Mouse (Mus musculus) neural tube, embryonic 13.5 days (tissue): ENCODE measurements at regions not wholly inside any gene's neighbourhood (a gene's known extent, or its start where the extent isn't known, plus 50 kb on each side); places are given as distances from the start of the nearest gene placed in this dataset.
"Not testable (repeated sequence)": the region's sequence is repeated elsewhere in the genome, so short reads cannot be mapped to it uniquely, and the experiment has no call there.

Experiments used
- ATAC-seq: fragments of 200-750 bp; cut with Nextera tagmentation; 2 replicates; pipeline ENCODE4 v1.8.0; 2017; ENCODE audit warnings: low read depth, mild to moderate bottlenecking, moderate TSS enrichment, moderate library complexity
- H3K27ac ChIP-seq: fragments of 300-500 bp; sonication (generic); replicated peaks from 2 replicates; pipeline ENCODE4 v1.5.1; 2015; ENCODE audit warnings: moderate library complexity, mild to moderate bottlenecking, inconsistent platforms
- H3K27me3 ChIP-seq: fragments of 300-500 bp; sonication (generic); 2 replicates; pipeline ENCODE4 v1.6.1; 2015; ENCODE audit warnings: mild to moderate bottlenecking, inconsistent platforms
- H3K36me3 ChIP-seq: fragments of 300-500 bp; sonication (generic); 2 replicates; pipeline ENCODE4 v1.6.1; 2015; ENCODE audit warnings: mild to moderate bottlenecking, inconsistent platforms
- H3K4me1 ChIP-seq: fragments of 300-500 bp; sonication (generic); replicated peaks from 2 replicates; pipeline ENCODE4 v1.6.1; 2015; ENCODE audit warnings: inconsistent platforms
- H3K4me2 ChIP-seq: fragments of 300-500 bp; sonication (generic); 2 replicates; pipeline ENCODE4 v1.6.1; 2015; ENCODE audit warnings: inconsistent platforms, mild to moderate bottlenecking, moderate library complexity
- H3K4me3 ChIP-seq: fragments of 300-500 bp; sonication (generic); 2 replicates; pipeline ENCODE4 v1.5.1; 2015; ENCODE audit warnings: mild to moderate bottlenecking, inconsistent platforms
- H3K9ac ChIP-seq: fragments of 300-500 bp; sonication (generic); 2 replicates; pipeline ENCODE4 v1.6.1; 2015; ENCODE audit warnings: moderate library complexity, mild to moderate bottlenecking, inconsistent platforms
- H3K9me3 ChIP-seq: fragments of 300-500 bp; sonication (generic); 2 replicates; pipeline ENCODE4 v1.6.1; 2016; ENCODE audit warnings: inconsistent platforms
- WGBS: fragments of 180-500 bp; shearing (Covaris S2); methylation state at CpG from one replicate; pipeline ENCODE4 v1.1.7; 2015; 5-methylcytosine and 5-hydroxymethylcytosine counted together

- 72% methylated on average over 4 of the region's 4 CpGs for WGBS
- ATAC-seq, result no peak
- no peak overlapping the region for H3K9ac ChIP-seq
- H3K27ac ChIP-seq, result no peak overlapping the region
- no peaks in the 10 kb centered on the region for H3K36me3 ChIP-seq
- no peak overlapping the region for H3K4me3 ChIP-seq
- no peaks in the 10 kb centered on the region for H3K9me3 ChIP-seq
- no peak overlapping the region for H3K4me2 ChIP-seq
- no peaks in the 10 kb centered on the region for H3K27me3 ChIP-seq
- H3K4me1 ChIP-seq, result no peaks in the 10 kb centered on the region
These were observed 379.5 kb upstream of the Dab2 start for GRCm38 (mm10) chr15:5920058-5920457.

GRCm38 (mm10) chr15:5927768-5928167 lies 371.8 kb upstream of the Dab2 start:
- no peak overlapping the region for H3K27ac ChIP-seq
- no peaks in the 10 kb centered on the region for H3K36me3 ChIP-seq
- no peak for ATAC-seq
- H3K4me3 ChIP-seq, result no peak overlapping the region
- H3K9me3 ChIP-seq, result no peaks in the 10 kb centered on the region
- 85% methylated on average over 3 of the region's 3 CpGs for whole genome bisulfite sequencing
- no peaks in the 10 kb centered on the region for H3K27me3 ChIP-seq
- H3K4me2 ChIP-seq, result no peak overlapping the region
- no peaks in the 10 kb centered on the region for H3K4me1 ChIP-seq
- H3K9ac ChIP-seq, result no peak overlapping the region

GRCm38 (mm10) chr15:5933586-5933985 lies 366.0 kb upstream of the Dab2 start:
- H3K36me3 ChIP-seq, result no peaks in the 10 kb centered on the region
- no peaks in the 10 kb centered on the region for H3K9me3 ChIP-seq
- H3K4me2 ChIP-seq, result no peak overlapping the region
- ATAC-seq, result no peak
- H3K4me1 ChIP-seq, result no peaks in the 10 kb centered on the region
- no peak overlapping the region for H3K4me3 ChIP-seq
- H3K9ac ChIP-seq, result no peak overlapping the region
- WGBS, result 36% methylated on average over 3 of the region's 3 CpGs
- no peak overlapping the region for H3K27ac ChIP-seq
- H3K27me3 ChIP-seq, result no peaks in the 10 kb centered on the region

DNA sequence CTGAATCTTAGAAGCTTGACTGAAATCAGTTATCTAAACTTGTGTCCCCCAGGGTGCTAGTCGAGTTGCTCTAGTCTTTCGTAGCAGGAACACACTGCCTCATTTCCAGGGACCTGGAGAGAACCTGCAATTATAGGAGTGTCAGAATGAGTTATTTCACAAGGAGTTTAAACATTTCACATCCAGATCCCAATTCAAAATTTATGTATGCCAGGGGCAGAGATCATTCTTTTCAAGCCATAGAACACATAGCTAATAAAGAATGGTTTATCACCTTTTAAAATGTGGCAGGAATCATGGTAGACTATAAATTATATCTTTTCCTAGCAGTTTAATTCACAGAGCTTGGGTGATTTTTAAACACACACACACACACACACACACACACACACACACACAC lies 358.6 kb upstream of the Dab2 start:
- H3K9ac ChIP-seq, result no peak overlapping the region
- H3K27ac ChIP-seq, result no peak overlapping the region
- no peak for ATAC-seq
- no peaks in the 10 kb centered on the region for H3K27me3 ChIP-seq
- H3K4me2 ChIP-seq, result no peak overlapping the region
- no peaks in the 10 kb centered on the region for H3K9me3 ChIP-seq
- H3K4me1 ChIP-seq, result no peaks in the 10 kb centered on the region
- H3K4me3 ChIP-seq, result no peak overlapping the region
- no peaks in the 10 kb centered on the region for H3K36me3 ChIP-seq
- WGBS, result 11% methylated on average over 2 of the region's 2 CpGs

DNA sequence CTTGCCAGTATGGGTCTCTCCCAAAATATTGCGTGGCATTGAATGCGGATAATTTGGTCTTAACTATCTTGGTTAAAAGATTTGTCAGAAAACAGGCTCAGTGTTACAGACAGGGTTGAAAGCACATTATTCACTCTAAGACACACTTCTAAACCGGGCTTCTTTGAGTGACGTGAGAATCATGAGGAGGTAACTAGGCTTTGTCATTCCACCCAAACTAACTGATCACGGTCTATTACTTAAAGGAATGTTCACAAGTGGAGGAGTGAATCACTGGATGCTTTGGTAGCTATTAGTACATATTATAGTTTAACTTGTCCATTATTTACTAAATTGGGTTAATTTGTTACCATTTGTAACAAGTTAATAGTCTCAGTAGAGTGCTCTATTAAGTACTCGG lies 352.9 kb upstream of the Dab2 start:
- no peaks in the 10 kb centered on the region for H3K4me1 ChIP-seq
- WGBS, result 89% methylated on average over 6 of the region's 6 CpGs
- no peak overlapping the region for H3K4me3 ChIP-seq
- ATAC-seq, result no peak
- H3K4me2 ChIP-seq, result no peak overlapping the region
- no peaks in the 10 kb centered on the region for H3K27me3 ChIP-seq
- H3K9me3 ChIP-seq, result no peaks in the 10 kb centered on the region
- no peak overlapping the region for H3K9ac ChIP-seq
- no peaks in the 10 kb centered on the region for H3K36me3 ChIP-seq
- no peak overlapping the region for H3K27ac ChIP-seq

- Histone ChIP-seq H3K27me3 (no peaks in the 10 kb centered on the region), H3K9ac (no peak overlapping the region), H3K4me2 (no peak overlapping the region), H3K36me3 (no peaks in the 10 kb centered on the region), H3K4me1 (no peaks in the 10 kb centered on the region), H3K4me3 (no peak overlapping the region), H3K27ac (no peak overlapping the region), H3K9me3 (no peaks in the 10 kb centered on the region)
- 83% methylated on average over 3 of the region's 3 CpGs for WGBS
- no peak for ATAC-seq
These were observed 348.7 kb upstream of the Dab2 start for GRCm38 (mm10) chr15:5950919-5951318.

GRCm38 (mm10) chr15:5951661-5952060 lies 347.9 kb upstream of the Dab2 start:
- H3K9me3 ChIP-seq, H3K4me3 ChIP-seq, H3K4me2 ChIP-seq, H3K27ac ChIP-seq, H3K4me1 ChIP-seq, H3K9ac ChIP-seq, ATAC-seq, H3K27me3 ChIP-seq, H3K36me3 ChIP-seq: not testable (repeated sequence)
- 96% methylated on average over 2 of the region's 2 CpGs for WGBS

GRCm38 (mm10) chr15:5953106-5953505 lies 346.5 kb upstream of the Dab2 start:
- Histone ChIP-seq H3K27ac (no peak overlapping the region), H3K4me2 (no peak overlapping the region), H3K9ac (no peak overlapping the region), H3K9me3 (no peaks in the 10 kb centered on the region), H3K4me1 (no peaks in the 10 kb centered on the region), H3K4me3 (no peak overlapping the region), H3K36me3 (no peaks in the 10 kb centered on the region), H3K27me3 (no peaks in the 10 kb centered on the region)
- ATAC-seq, result no peak

- Histone ChIP-seq H3K4me3 (no peak overlapping the region), H3K9me3 (no peaks in the 10 kb centered on the region), H3K27ac (no peak overlapping the region), H3K9ac (no peak overlapping the region), H3K4me2 (no peak overlapping the region), H3K36me3 (no peaks in the 10 kb centered on the region), H3K4me1 (no peaks in the 10 kb centered on the region), H3K27me3 (no peaks in the 10 kb centered on the region)
- ATAC-seq, result no peak
- 71% methylated on average over 5 of the region's 5 CpGs for WGBS
These were observed 308.1 kb upstream of the Dab2 start for GRCm38 (mm10) chr15:5991351-5992065.

DNA sequence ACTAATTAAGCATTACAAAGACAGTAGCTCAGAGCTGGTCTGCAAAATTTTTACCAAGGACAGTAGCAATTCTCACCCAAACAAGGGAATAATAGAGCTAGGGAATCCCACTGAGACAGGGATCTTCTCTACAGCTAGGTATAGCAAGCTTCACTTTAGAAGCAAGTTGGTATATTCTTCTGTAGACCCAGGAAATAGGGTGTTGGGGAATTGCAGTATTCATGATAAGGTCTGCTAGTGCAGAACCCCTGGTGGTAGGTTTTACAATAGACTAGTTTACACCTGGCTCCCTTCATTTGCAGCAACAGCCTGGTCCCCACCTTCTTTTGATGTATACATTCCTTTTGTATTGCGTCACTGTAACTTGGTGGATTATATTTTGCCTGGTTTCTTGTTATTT lies 307.4 kb upstream of the Dab2 start:
- H3K27me3 ChIP-seq, H3K9me3 ChIP-seq, H3K4me3 ChIP-seq, H3K27ac ChIP-seq, H3K36me3 ChIP-seq, H3K9ac ChIP-seq, H3K4me2 ChIP-seq, H3K4me1 ChIP-seq, ATAC-seq: not testable (repeated sequence)
- WGBS, result 97% methylated on average over 1 of the region's 1 CpGs

GRCm38 (mm10) chr15:6000816-6001215 lies 298.8 kb upstream of the Dab2 start:
- Histone ChIP-seq H3K27me3 (no peaks in the 10 kb centered on the region), H3K27ac (no peak overlapping the region), H3K4me2 (no peak overlapping the region), H3K9me3 (no peaks in the 10 kb centered on the region), H3K4me1 (no peaks in the 10 kb centered on the region), H3K36me3 (no peaks in the 10 kb centered on the region), H3K4me3 (no peak overlapping the region), H3K9ac (no peak overlapping the region)
- WGBS, result 93% methylated on average over 1 of the region's 1 CpGs
- no peak for ATAC-seq

DNA sequence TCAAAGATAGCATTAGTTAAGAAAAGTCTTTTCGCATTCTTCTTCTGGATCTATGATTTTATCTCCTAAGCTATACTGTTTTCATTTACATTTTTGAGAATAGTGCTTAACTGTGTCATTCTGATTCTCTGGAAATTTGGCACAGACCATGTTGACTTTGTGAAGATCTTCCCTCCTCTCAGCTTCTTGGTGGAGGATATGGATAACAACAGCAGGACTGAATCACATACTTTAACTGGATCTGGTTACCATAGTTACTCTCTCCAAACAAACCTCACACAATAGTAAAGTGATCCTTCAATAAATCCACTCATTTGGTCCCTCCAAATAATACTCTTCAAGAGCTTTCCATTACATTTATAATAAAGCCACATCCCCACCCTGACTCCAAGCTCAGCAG lies 298.2 kb upstream of the Dab2 start:
- WGBS, result 88% methylated on average over 1 of the region's 1 CpGs
- H3K27ac ChIP-seq, result no peak overlapping the region
- no peaks in the 10 kb centered on the region for H3K4me1 ChIP-seq
- H3K9ac ChIP-seq, result no peak overlapping the region
- no peak overlapping the region for H3K4me3 ChIP-seq
- H3K27me3 ChIP-seq, result no peaks in the 10 kb centered on the region
- H3K36me3 ChIP-seq, result no peaks in the 10 kb centered on the region
- no peaks in the 10 kb centered on the region for H3K9me3 ChIP-seq
- ATAC-seq, result no peak
- H3K4me2 ChIP-seq, result no peak overlapping the region

- ATAC-seq, result no peak; the same call in 1 of the 2 replicates
- H3K9me3 ChIP-seq, result no peaks in the 10 kb centered on the region
- H3K4me2 ChIP-seq, result no peak overlapping the region
- WGBS, result 67% methylated on average over 1 of the region's 1 CpGs
- no peak overlapping the region for H3K27ac ChIP-seq
- H3K4me1 ChIP-seq, result no peaks in the 10 kb centered on the region
- no peak overlapping the region for H3K9ac ChIP-seq
- no peaks in the 10 kb centered on the region for H3K27me3 ChIP-seq
- no peak overlapping the region for H3K4me3 ChIP-seq
- no peaks in the 10 kb centered on the region for H3K36me3 ChIP-seq
These were observed 284.6 kb upstream of the Dab2 start for GRCm38 (mm10) chr15:6014982-6015381.
